Mouse (Mus musculus) midbrain, embryonic 14.5 days (tissue): ENCODE results near the gene Gm5414. TPM values are rescaled to one million over a fixed set of nuclear protein-coding genes. Genes with fewer than 3 reads are reported as not detected.

ENCODE experiments used
- ATAC-seq: fragments of 200-750 bp; cut with Nextera tagmentation; 2 replicates; pipeline ENCODE4 v1.8.0; 2017; ENCODE audit warnings: moderate number of reproducible peaks, moderate library complexity; ENCODE audit not compliant: low FRiP score, low TSS enrichment
- DNase-seq: peaks from one replicate; pipeline ENCODE4 v3.0.0-alpha.2; 2015
- H3K27ac ChIP-seq: fragments of 300-500 bp; sonication (generic); replicated peaks from 2 replicates; pipeline ENCODE4 v1.5.1; 2014; ENCODE audit warnings: mild to moderate bottlenecking, low read depth, low read length, moderate library complexity
- H3K27me3 ChIP-seq: fragments of 300-500 bp; sonication (generic); 2 replicates; pipeline ENCODE4 v1.6.1; 2014; ENCODE audit warnings: low read length, control low read depth, mixed read lengths; ENCODE audit not compliant: control insufficient read depth, insufficient read depth
- H3K36me3 ChIP-seq: fragments of 300-500 bp; sonication (generic); 2 replicates; pipeline ENCODE4 v1.6.1; 2014; ENCODE audit warnings: low read length, control low read depth; ENCODE audit not compliant: control insufficient read depth, insufficient read depth
- H3K4me1 ChIP-seq: fragments of 300-500 bp; sonication (generic); 2 replicates; pipeline ENCODE4 v1.6.1; 2014; ENCODE audit warnings: mild to moderate bottlenecking, antibody characterized with exemption, low read length, control low read depth; ENCODE audit not compliant: control insufficient read depth, insufficient read depth
- H3K4me2 ChIP-seq: fragments of 300-500 bp; sonication (generic); 2 replicates; pipeline ENCODE4 v1.6.1; 2014; ENCODE audit warnings: mild to moderate bottlenecking, low read length, moderate library complexity
- H3K4me3 ChIP-seq: fragments of 300-500 bp; sonication (generic); replicated peaks from 2 replicates; pipeline ENCODE4 v1.5.1; 2014; ENCODE audit warnings: low read depth, low read length
- H3K9ac ChIP-seq: fragments of 300-500 bp; sonication (generic); replicated peaks from 2 replicates; pipeline ENCODE4 v1.6.1; 2014; ENCODE audit warnings: mild to moderate bottlenecking, low read length, moderate library complexity
- H3K9me3 ChIP-seq: fragments of 300-500 bp; sonication (generic); 2 replicates; pipeline ENCODE4 v1.6.1; 2016; ENCODE audit warnings: low read length, control low read depth, mixed read lengths; ENCODE audit not compliant: control insufficient read depth
- WGBS: fragments of 180-500 bp; shearing (Covaris S2); extraction: QIAGEN DNeasy Blood & Tissue Kit; methylation state at CpG from one replicate; pipeline ENCODE4 v1.1.7; 2014; 5-methylcytosine and 5-hydroxymethylcytosine counted together
- polyA plus RNA-seq: library from polyadenylated mRNA; unstranded; fragments of >200 nt; fragmentation: Nextera tagmentation; extraction: Ambion mirVana; gene quantifications from 2 replicates; pipeline ENCODE4 v1.2.1, GENCODE M21; 2014

The Gm5414 gene
- not detected in 2 replicates for polyA plus RNA-seq

GRCm38 (mm10) chr15:101627884-101628283 lies at the start of gene Gm5414:
TSS of gene Gm5414 (minus strand) at chr15:101628188.
- Histone ChIP-seq H3K4me1 (no peaks in the 10 kb centered on the region), H3K27ac (no peak within 1 kb of the TSS), H3K9ac (no peak within 1 kb of the TSS), H3K4me2 (no peak within 1 kb of the TSS), H3K36me3 (no peaks in the 10 kb centered on the region), H3K9me3 (no peaks in the 10 kb centered on the region), H3K27me3 (no peaks in the 10 kb centered on the region), H3K4me3 (no peak within 1 kb of the TSS)
- 83% methylated on average over 2 of the region's 2 CpGs for WGBS
- no peak for DNase-seq
- no peak for ATAC-seq

GRCm38 (mm10) chr15:101675978-101676377 lies 48.0 kb upstream of the Gm5414 start:
- H3K9me3 ChIP-seq, result no peaks in the 10 kb centered on the region

DNA sequence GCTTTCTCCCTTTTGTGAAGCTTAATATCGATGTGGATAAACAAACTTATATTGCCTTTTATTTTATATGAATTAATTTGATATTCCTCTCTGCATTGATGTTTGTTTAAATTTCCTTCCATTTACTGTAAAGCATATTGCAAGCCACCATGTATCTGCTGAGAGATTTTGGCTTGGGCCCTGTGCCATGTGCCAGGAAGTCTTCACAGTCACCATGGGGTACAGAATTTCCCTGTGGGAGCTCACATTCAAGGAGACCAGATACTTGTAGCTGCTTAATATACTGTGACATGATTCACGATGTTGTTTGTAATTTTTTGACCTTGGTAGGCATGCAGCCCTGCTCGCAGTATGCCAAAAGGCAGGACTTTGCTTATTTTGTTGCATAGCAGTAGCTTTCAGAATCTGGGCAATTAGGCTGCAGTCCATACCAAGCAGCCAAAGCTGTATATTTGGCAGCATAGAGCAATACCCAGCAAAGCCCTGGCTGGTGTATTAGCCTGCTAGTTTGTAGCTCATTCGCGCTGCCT lies 24.8 kb upstream of the Gm5414 start:
- Histone ChIP-seq H3K4me2 (no peak overlapping the region), H3K9ac (no peak overlapping the region), H3K36me3 (no peaks in the 10 kb centered on the region), H3K4me3 (no peak overlapping the region), H3K4me1 (no peaks in the 10 kb centered on the region), H3K9me3 (no peaks in the 10 kb centered on the region), H3K27me3 (no peaks in the 10 kb centered on the region), H3K27ac (no peak overlapping the region)
- no peak for ATAC-seq
- WGBS, result 87% methylated on average over 5 of the region's 5 CpGs
- DNase-seq, result no peak

More at GRCm38 (mm10) chr15:101675978-101676377, 48.0 kb upstream of the Gm5414 start:
- H3K4me1 ChIP-seq, result no peaks in the 10 kb centered on the region
- H3K4me2 ChIP-seq, result no peak overlapping the region
- H3K27ac ChIP-seq, result no peak overlapping the region
- H3K4me3 ChIP-seq, result no peak overlapping the region
- no peaks in the 10 kb centered on the region for H3K27me3 ChIP-seq
- H3K9ac ChIP-seq, result no peak overlapping the region
- ATAC-seq, result no peak
- 92% methylated on average over 1 of the region's 1 CpGs for WGBS
- no peak for DNase-seq
- H3K36me3 ChIP-seq, result no peaks in the 10 kb centered on the region

- H3K4me1 ChIP-seq, result no peaks in the 10 kb centered on the region
- H3K27me3 ChIP-seq, result no peaks in the 10 kb centered on the region
- DNase-seq (no peak), ATAC-seq (no peak)
- H3K4me2 ChIP-seq, result no peak within 1 kb of the TSS
- H3K4me3 ChIP-seq, result no peak within 1 kb of the TSS
- no peak within 1 kb of the TSS for H3K9ac ChIP-seq
- H3K9me3 ChIP-seq, result no peaks in the 10 kb centered on the region
- H3K27ac ChIP-seq, result no peak within 1 kb of the TSS
- H3K36me3 ChIP-seq, result no peaks in the 10 kb centered on the region
- WGBS, result 82% methylated on average over 3 of the region's 3 CpGs
Measured at GRCm38 (mm10) chr15:101647280-101647679, 19.3 kb upstream of the Gm5414 start, which contains the start of gene Gm5478. TSS of gene Gm5478 (minus strand) at chr15:101647380.

- H3K4me2 ChIP-seq, result no peak overlapping the region
Measured at GRCm38 (mm10) chr15:101599123-101599522, 28.9 kb downstream of the Gm5414 start.

DNA sequence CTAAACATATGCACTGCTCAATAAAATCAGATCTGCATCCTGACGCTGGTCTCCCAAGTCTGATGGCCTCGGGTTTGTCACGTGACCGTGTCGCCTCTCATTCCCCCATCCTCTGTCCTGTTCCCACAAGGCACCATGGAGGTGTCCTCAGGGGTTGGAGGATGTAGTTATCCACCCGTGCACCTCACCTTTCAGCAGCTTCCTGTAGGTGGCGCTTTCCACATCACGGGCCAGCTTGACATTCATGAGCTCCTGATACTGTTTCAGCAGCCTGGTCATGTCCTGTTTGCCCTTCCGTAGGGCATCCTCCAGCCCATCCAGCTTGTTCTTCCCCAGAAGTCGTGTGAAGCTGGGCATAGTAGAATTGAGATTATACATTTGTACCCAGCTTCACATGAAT lies 39.8 kb downstream of the Gm5414 start:
- Histone ChIP-seq H3K4me2 (no peak overlapping the region), H3K36me3 (no peaks in the 10 kb centered on the region), H3K27me3 (no peaks in the 10 kb centered on the region), H3K9ac (no peak overlapping the region), H3K4me3 (no peak overlapping the region), H3K9me3 (no peaks in the 10 kb centered on the region), H3K4me1 (no peaks in the 10 kb centered on the region), H3K27ac (no peak overlapping the region)
- 80% methylated on average over 10 of the region's 10 CpGs for WGBS
- DNase-seq (no peak), ATAC-seq (no peak)

More at GRCm38 (mm10) chr15:101599123-101599522, 28.9 kb downstream of the Gm5414 start:
- Histone ChIP-seq H3K9me3 (no peaks in the 10 kb centered on the region), H3K27ac (no peak overlapping the region), H3K9ac (no peak overlapping the region), H3K27me3 (no peaks in the 10 kb centered on the region), H3K4me1 (no peaks in the 10 kb centered on the region), H3K4me3 (no peak overlapping the region), H3K36me3 (no peaks in the 10 kb centered on the region)
- 60% methylated on average over 6 of the region's 6 CpGs for WGBS
- no peak for ATAC-seq
- DNase-seq, result no peak

DNA sequence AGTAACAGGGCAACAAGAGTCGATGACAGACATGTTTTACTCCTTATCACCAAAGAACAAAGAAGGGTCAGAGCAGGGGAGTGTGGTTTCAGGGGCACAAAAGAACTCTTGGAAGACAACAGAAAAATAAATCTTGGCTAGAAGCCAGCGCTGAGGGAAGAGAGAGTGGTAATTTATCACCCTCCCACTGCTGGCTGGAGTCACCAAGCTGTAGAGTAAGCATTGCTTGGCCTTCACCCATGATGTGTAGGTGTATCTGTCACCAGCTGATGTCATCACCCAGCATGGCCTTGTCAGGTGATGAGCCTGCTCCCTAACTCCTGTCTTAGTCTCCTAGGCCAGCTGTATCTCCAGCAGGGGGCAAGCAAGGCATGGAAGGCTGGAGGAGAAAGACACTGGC lies 43.5 kb downstream of the Gm5414 start:
- WGBS, result 69% methylated on average over 2 of the region's 2 CpGs
- Histone ChIP-seq H3K4me2 (no peak overlapping the region), H3K27ac (no peak overlapping the region), H3K4me1 (no peaks in the 10 kb centered on the region), H3K27me3 (no peaks in the 10 kb centered on the region), H3K36me3 (no peaks in the 10 kb centered on the region), H3K9ac (no peak overlapping the region), H3K4me3 (no peak overlapping the region), H3K9me3 (no peaks in the 10 kb centered on the region)
- ATAC-seq (no peak), DNase-seq (no peak)

GRCm38 (mm10) chr15:101583211-101583965 lies 44.6 kb downstream of the Gm5414 start:
- H3K27ac ChIP-seq, result no peak overlapping the region
- no peaks in the 10 kb centered on the region for H3K36me3 ChIP-seq
- DNase-seq (no peak), ATAC-seq (no peak)
- no peak overlapping the region for H3K9ac ChIP-seq
- no peaks in the 10 kb centered on the region for H3K9me3 ChIP-seq
- no peaks in the 10 kb centered on the region for H3K4me1 ChIP-seq
- H3K4me2 ChIP-seq, result no peak overlapping the region
- 84% methylated on average over 8 of the region's 8 CpGs for WGBS
- H3K4me3 ChIP-seq, result no peak overlapping the region
- H3K27me3 ChIP-seq, result no peaks in the 10 kb centered on the region

- H3K4me1 ChIP-seq, result no peaks in the 10 kb centered on the region
- no peaks in the 10 kb centered on the region for H3K9me3 ChIP-seq
- ATAC-seq, result no peak
- H3K4me3 ChIP-seq, result no peak overlapping the region
- no peak for DNase-seq
- no peaks in the 10 kb centered on the region for H3K36me3 ChIP-seq
- H3K4me2 ChIP-seq, result no peak overlapping the region
- 81% methylated on average over 3 of the region's 3 CpGs for WGBS
- H3K27me3 ChIP-seq, result no peaks in the 10 kb centered on the region
- H3K27ac ChIP-seq, result no peak overlapping the region
- H3K9ac ChIP-seq, result no peak overlapping the region
Measured at GRCm38 (mm10) chr15:101581701-101582100, 46.3 kb downstream of the Gm5414 start.
